Mouse (Mus musculus): ENCODE results near the gene Cxcl1. TPM values are rescaled to one million over a fixed set of nuclear protein-coding genes. Genes with fewer than 3 reads are reported as not detected.

The Cxcl1 gene
- total and polyA plus RNA-seq, 2 experiments from 2014 or later: 0.48 TPM; not detected in 1

- no peak overlapping the region for H3K4me2 ChIP-seq (ENCODE audit: low read depth)
- H3K4me1 ChIP-seq (ENCODE audit: insufficient read depth): no peaks in the 10 kb centered on the region
- DNase-seq (no peak), ATAC-seq (no peak)
- 77% methylated on average over 8 of the region's 8 CpGs for WGBS
- no peak overlapping the region for H3K4me3 ChIP-seq (ENCODE audit: low read depth, low read length)
- no peak overlapping the region for H3K27ac ChIP-seq (ENCODE audit: low read depth, low read length)
- no peak for TF ChIP-seq CTCF (IDR thresholded peaks at IDR 0.05; ENCODE audit: low read depth)
- no peaks in the 10 kb centered on the region for H3K27me3 ChIP-seq (ENCODE audit: insufficient read depth, low read length)
- no peaks in the 10 kb centered on the region for H3K9me3 ChIP-seq (ENCODE audit: low read length)
- H3K36me3 ChIP-seq (ENCODE audit: insufficient read depth): no peaks in the 10 kb centered on the region
- no peak overlapping the region for H3K9ac ChIP-seq
Measured at GRCm38 (mm10) chr5:90876471-90877172, 14.4 kb upstream of the Cxcl1 start.

- no peak overlapping the region for H3K9ac ChIP-seq
- H3K27ac ChIP-seq (ENCODE audit: low read depth, low read length): no peak overlapping the region
- no peaks in the 10 kb centered on the region for H3K9me3 ChIP-seq (ENCODE audit: low read length)
- ATAC-seq (no peak), DNase-seq (no peak)
- no peak overlapping the region for H3K4me2 ChIP-seq (ENCODE audit: low read depth)
- H3K4me3 ChIP-seq (ENCODE audit: low read depth, low read length): no peak overlapping the region
- H3K36me3 ChIP-seq (ENCODE audit: insufficient read depth): no peaks in the 10 kb centered on the region
- H3K4me1 ChIP-seq (ENCODE audit: insufficient read depth): no peaks in the 10 kb centered on the region
- TF ChIP-seq CTCF (IDR thresholded peaks at IDR 0.05; ENCODE audit: low read depth): no peak
- no peaks in the 10 kb centered on the region for H3K27me3 ChIP-seq (ENCODE audit: insufficient read depth, low read length)
Measured at GRCm38 (mm10) chr5:90877173-90877512, 13.9 kb upstream of the Cxcl1 start.

- no peak for DNase-seq
- no peak overlapping the region for H3K9ac ChIP-seq
- no peaks in the 10 kb centered on the region for H3K36me3 ChIP-seq (ENCODE audit: insufficient read depth)
- H3K27me3 ChIP-seq (ENCODE audit: insufficient read depth, low read length): no peaks in the 10 kb centered on the region
- H3K27ac ChIP-seq (ENCODE audit: low read depth, low read length): no peak overlapping the region
- TF ChIP-seq CTCF (IDR thresholded peaks at IDR 0.05; ENCODE audit: low read depth): no peak
- H3K4me2 ChIP-seq (ENCODE audit: low read depth): no peak overlapping the region
- no peaks in the 10 kb centered on the region for H3K4me1 ChIP-seq (ENCODE audit: insufficient read depth)
- no peak overlapping the region for H3K4me3 ChIP-seq (ENCODE audit: low read depth, low read length)
- WGBS: 84% methylated on average over 3 of the region's 3 CpGs
- ATAC-seq: no peak
- no peaks in the 10 kb centered on the region for H3K9me3 ChIP-seq (ENCODE audit: low read length)
Measured at GRCm38 (mm10) chr5:90879307-90880014, 11.6 kb upstream of the Cxcl1 start.

- no peaks in the 10 kb centered on the region for H3K27me3 ChIP-seq (ENCODE audit: insufficient read depth, low read length)
- no peaks in the 10 kb centered on the region for H3K36me3 ChIP-seq (ENCODE audit: insufficient read depth)
- no peak overlapping the region for H3K9ac ChIP-seq
- H3K4me1 ChIP-seq (ENCODE audit: insufficient read depth): no peaks in the 10 kb centered on the region
- ATAC-seq: no peak
- no peak for DNase-seq
- 71% methylated on average over 7 of the region's 7 CpGs for WGBS
- no peak overlapping the region for H3K27ac ChIP-seq (ENCODE audit: low read depth, low read length)
- no peak overlapping the region for H3K4me3 ChIP-seq (ENCODE audit: low read depth, low read length)
- no peaks in the 10 kb centered on the region for H3K9me3 ChIP-seq (ENCODE audit: low read length)
- no peak overlapping the region for H3K4me2 ChIP-seq (ENCODE audit: low read depth)
- TF ChIP-seq CTCF (IDR thresholded peaks at IDR 0.05; ENCODE audit: low read depth): no peak
Measured at GRCm38 (mm10) chr5:90880335-90880850, 10.6 kb upstream of the Cxcl1 start.

GRCm38 (mm10) chr5:90881021-90881420 lies 10.0 kb upstream of the Cxcl1 start:
- H3K9ac ChIP-seq: no peak overlapping the region
- no peak for DNase-seq
- 87% methylated on average over 4 of the region's 4 CpGs for WGBS
- H3K27ac ChIP-seq (ENCODE audit: low read depth, low read length): no peak overlapping the region
- no peak for ATAC-seq
- no peaks in the 10 kb centered on the region for H3K36me3 ChIP-seq (ENCODE audit: insufficient read depth)
- H3K4me2 ChIP-seq (ENCODE audit: low read depth): no peak overlapping the region
- no peak overlapping the region for H3K4me3 ChIP-seq (ENCODE audit: low read depth, low read length)
- no peaks in the 10 kb centered on the region for H3K9me3 ChIP-seq (ENCODE audit: low read length)
- TF ChIP-seq CTCF (IDR thresholded peaks at IDR 0.05; ENCODE audit: low read depth): no peak
- H3K27me3 ChIP-seq (ENCODE audit: insufficient read depth, low read length): no peaks in the 10 kb centered on the region
- H3K4me1 ChIP-seq (ENCODE audit: insufficient read depth): no peaks in the 10 kb centered on the region

- ATAC-seq (no peak), DNase-seq (no peak)
- 98% methylated on average over 5 of the region's 5 CpGs for WGBS
- H3K4me2 ChIP-seq (ENCODE audit: low read depth): no peak overlapping the region
- H3K27ac ChIP-seq (ENCODE audit: low read depth, low read length): no peak overlapping the region
- no peak overlapping the region for H3K9ac ChIP-seq
- H3K27me3 ChIP-seq (ENCODE audit: insufficient read depth, low read length): no peaks in the 10 kb centered on the region
- no peak for TF ChIP-seq CTCF (IDR thresholded peaks at IDR 0.05; ENCODE audit: low read depth)
- no peaks in the 10 kb centered on the region for H3K9me3 ChIP-seq (ENCODE audit: low read length)
- H3K36me3 ChIP-seq (ENCODE audit: insufficient read depth): no peaks in the 10 kb centered on the region
- H3K4me3 ChIP-seq (ENCODE audit: low read depth, low read length): no peak overlapping the region
- no peaks in the 10 kb centered on the region for H3K4me1 ChIP-seq (ENCODE audit: insufficient read depth)
Measured at GRCm38 (mm10) chr5:90881682-90882081, 9.4 kb upstream of the Cxcl1 start.

- TF ChIP-seq CTCF (IDR thresholded peaks at IDR 0.05; ENCODE audit: low read depth): no peak
- ATAC-seq (no peak), DNase-seq (no peak)
- Histone ChIP-seq H3K27me3 (ENCODE audit: insufficient read depth, low read length) (no peaks in the 10 kb centered on the region), H3K4me3 (ENCODE audit: low read depth, low read length) (no peak overlapping the region), H3K4me1 (ENCODE audit: insufficient read depth) (no peaks in the 10 kb centered on the region), H3K36me3 (ENCODE audit: insufficient read depth) (no peaks in the 10 kb centered on the region), H3K9me3 (ENCODE audit: low read length) (no peaks in the 10 kb centered on the region), H3K9ac (no peak overlapping the region), H3K4me2 (ENCODE audit: low read depth) (no peak overlapping the region), H3K27ac (ENCODE audit: low read depth, low read length) (no peak overlapping the region)
- 82% methylated on average over 5 of the region's 5 CpGs for WGBS
Measured at GRCm38 (mm10) chr5:90882146-90882545, 8.9 kb upstream of the Cxcl1 start.
